Mouse (Mus musculus): ENCODE results near the gene Gne.
A peak's percentile ranks its signal among the peaks of the same experiment; 100 is the strongest.
"Not testable (repeated sequence)": the region's sequence is repeated elsewhere in the genome, so short reads cannot be mapped to it uniquely, and the experiment has no call there.

Gne gene

DNA sequence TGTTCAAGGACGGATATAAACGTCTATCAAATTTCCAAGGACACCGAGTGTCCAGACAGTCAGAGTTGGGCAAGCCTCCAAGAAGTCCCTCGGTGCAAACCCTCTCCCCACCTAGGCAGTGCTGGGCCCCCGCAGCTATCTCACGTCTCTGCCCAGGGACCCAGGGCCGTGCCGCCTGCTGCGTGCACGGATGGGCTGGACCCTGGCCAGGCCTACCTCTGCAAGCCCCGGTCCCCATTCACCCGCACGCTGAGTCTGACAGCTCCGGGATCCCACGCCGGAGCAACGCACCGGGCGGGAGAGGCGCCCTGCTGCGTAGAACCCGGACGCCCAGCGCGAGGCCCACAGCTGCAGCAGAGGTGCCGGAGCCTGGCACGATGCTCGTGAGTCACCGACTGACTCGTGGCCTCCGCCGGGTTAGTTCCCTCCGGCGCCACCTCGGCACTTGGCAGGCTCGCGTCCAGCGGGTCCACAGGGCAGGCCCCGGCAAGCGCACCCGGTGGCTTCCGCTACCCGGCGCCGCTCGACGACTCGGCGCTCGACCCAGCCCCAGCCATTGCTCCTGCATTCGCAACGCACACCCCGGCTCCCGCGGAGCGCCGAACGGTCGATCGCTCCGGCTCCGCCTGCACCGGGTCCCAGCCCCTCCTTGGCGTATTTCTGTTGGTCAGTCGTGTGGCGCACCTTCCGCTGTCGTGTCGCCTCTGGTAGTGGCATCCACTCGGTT lies 11.7 kb downstream of the Gne start:
- DNase-seq: peak; percentile 92

DNA sequence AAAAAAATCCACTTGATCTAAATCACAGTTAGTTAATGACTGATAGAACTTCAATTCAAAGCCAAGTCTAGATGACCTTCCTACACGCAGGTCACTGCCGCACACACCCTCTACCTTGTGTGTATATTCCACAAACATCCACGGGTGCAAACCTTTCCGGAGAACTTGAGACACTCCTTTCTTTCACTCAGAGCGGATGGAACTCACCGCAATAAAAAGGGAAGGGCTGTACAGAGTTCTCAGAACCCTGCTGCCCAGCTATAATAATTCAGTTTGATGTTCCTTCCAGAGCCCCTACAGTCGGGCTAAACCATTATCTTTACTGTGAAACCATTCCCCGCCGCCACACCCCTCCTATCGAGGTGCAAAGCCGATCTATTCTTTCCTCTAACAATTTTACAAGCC lies 12.2 kb downstream of the Gne start:
- DNase-seq: no peak

DNA sequence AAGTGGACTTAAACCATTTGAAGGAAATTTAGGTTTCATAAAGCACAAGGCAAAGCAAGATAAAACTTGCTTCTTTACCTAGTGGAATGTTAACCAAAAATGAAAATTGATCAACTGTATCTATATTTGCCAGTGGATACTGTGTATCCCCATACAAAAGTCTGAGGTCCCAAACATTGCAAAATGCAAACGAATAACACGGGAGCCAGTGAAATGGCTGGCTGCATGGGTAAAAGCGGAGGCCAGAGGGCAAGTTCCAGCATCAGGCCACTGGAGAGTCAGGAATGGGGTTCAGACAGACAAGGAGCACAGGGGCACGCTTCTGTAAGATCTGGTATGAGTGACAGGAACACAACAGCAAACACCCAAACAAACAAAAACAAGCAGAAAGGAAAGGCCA lies 13.3 kb downstream of the Gne start:
- no peak for DNase-seq

DNA sequence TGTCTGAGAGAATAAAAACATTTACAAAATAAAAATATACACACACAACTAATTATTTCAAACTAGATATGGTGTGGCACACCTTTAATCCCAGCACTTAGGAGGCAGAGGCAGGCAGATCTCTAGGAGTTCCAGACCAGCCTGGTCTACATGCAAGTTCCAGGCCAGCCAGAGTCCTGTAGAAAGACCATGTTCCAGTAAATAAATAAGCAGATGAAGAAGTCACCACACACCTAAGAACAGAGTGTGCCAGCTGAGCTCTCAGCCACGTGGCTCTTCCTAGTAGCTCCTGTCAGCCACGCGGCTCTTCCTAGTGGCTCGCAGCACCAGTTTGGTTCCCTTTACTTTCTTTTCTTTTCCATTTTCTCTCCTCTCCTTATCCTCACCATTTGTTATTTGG lies 14.6 kb downstream of the Gne start:
- no peak for DNase-seq

DNA sequence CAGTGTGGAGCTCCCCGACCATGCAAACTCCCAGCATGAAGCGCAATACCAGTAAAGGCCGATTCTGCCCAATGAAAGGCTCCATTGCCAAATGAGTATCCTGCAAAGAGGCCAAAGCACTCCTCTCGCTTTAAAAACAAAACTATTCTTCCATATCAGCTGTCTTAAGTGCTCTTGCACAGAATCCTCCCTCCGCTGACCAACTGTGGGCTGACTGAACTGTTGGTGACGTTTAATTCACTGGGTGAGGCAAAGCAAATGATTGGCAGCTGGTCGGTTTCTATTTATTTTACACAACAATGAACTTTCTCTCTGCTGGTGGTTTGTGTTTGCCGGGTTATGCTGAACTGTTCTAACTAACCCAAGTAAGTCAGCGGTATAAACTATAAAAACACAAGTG lies 15.2 kb downstream of the Gne start:
- DNase-seq: no peak

DNA sequence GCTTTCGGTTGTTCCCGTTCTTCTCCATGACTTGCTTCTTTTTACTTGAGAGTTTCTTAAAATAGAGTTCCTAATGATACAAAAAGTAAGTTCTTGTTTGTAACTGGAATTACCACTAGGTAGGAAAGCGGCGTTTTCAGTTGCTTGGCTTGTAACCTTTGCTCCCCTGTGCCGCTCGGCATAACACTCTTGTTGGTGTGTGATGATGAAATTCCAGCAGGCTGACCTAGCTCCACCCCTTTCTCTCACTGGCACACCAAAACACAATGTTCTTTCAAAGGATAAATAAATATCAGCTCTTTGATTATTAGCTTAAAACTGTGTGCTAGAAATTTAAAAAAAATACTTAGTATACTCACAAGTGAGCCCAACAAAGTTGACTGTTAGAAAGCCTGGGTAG lies 17.1 kb downstream of the Gne start:
- DNase-seq: no peak

DNA sequence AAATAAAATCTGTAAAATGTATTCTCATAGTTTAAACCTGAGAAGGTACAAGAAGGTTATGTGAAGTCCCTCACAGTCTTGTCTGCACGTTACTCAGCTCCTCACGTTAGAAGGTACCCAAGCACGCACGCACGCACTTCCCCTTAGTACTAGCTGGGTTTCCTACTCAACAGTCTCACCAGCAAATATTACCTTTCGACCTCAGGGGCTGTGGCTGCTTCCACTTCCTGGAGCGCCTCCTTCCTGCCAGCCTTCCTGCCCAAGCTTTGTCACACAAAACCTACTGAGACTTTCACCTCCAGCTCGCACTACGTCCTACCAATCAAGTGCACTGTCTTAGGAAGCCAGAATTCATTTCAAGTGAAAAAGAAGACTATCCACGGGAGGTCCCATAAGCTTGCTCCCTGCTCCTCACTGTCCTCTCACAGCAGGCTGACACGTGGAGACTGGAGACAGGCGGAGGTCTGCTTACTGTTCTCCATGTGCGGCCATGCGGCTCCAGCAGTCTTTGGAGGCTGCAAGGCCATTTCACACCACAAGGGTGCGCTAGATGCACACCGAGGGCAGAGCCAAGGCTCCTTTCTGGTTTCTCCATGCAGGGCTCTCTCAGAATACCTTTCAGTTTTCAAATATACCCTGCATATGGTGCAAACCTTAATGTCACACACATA lies 18.5 kb downstream of the Gne start:
- DNase-seq: peak; percentile 76

DNA sequence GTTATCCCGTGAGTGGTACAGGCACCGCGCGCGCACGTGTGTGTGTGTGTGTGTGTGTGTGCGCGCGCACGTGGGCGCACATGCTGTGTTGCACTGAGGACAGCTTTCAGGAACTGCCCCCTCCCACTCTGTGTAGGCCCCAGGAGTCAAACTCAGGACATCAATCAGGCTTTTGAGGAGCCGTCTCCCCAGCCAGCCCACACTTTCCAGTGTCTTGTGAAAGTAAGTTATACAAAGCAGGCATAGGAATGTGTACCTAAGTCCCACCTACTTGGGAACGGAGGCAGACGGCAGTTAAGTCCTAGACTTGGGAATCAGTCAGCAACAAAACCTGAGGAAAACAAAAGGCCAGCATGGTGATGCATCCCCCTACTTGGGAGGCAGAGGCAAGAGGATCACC lies 21.2 kb downstream of the Gne start:
- no peak for DNase-seq

DNA sequence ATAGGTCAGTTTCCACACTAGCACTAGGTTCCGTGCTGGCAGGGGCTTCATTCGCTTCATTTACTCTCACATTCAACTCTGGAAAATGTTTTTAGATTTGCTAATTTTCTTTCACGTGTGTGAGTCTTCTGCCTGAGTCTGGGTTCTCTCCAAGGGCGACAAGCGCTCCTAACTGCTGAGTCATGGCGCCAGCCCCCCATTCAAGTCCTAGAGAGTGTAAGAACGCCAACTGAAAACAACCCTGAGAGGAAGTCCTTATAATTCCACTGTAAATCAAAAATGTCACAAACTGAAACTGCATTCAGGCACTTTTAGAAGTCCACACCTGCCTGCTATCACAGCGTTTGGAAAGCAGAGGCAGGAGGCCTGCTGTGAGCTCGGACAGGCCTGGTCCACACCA lies 21.9 kb downstream of the Gne start:
- no peak for DNase-seq

DNA sequence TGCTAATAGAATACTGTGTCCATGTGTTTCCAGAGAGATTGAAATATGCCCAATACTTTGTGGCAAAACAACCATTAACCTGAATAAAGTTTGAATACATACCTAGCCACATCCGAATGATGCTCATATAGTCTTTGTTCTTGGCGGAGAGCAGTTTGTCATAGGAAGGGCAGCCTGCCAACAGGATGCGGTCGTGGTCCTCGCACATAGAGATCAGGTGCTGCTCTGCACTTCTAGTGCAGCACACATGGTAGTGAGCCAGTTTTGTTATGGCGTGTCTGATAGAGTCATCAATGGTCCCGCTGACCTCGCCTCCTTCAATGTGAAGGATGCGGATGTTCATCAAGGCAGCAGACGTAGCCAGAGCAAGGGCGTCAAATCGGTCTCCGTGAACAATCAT lies 24.3 kb downstream of the Gne start:
- no peak for DNase-seq

DNA sequence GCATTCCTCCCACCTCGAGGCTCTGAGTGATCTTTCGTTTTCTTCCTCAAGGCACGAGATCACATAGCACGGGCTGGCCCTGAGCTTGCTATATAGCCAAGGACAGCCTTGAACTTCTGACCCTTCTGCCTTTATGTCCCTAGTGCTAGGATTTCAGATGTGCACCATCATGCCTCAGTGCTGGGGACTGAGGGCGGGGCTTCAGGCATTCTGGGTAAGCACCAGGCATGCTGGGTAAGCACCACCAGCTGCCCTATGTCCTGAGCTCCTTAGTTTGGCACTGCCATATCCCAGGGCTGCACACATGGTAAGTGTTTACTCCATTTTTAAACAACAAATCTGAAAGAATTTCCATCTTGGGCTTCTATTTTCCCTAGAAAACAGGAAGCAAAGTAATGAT lies 34.2 kb downstream of the Gne start:
- DNase-seq: no peak

DNA sequence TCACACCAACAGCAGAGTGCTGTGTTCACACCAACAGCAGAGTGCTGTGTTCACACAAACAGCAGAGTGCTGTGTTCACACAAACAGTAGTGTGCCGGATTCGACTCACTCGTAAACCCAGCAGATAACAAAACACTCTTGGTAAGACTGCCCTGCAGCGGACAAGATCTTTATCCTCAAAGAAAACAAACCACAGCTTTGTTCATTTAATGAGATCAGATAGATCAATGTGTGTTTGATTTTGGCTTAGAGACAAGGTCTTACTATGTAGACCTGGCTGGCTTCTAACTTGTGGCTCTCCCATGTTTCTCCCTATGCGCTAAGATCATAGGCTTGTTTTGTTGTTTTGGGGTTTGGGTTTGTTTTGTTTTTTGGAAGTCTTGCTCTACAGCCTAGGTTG lies 37.9 kb downstream of the Gne start:
- DNase-seq: no peak

DNA sequence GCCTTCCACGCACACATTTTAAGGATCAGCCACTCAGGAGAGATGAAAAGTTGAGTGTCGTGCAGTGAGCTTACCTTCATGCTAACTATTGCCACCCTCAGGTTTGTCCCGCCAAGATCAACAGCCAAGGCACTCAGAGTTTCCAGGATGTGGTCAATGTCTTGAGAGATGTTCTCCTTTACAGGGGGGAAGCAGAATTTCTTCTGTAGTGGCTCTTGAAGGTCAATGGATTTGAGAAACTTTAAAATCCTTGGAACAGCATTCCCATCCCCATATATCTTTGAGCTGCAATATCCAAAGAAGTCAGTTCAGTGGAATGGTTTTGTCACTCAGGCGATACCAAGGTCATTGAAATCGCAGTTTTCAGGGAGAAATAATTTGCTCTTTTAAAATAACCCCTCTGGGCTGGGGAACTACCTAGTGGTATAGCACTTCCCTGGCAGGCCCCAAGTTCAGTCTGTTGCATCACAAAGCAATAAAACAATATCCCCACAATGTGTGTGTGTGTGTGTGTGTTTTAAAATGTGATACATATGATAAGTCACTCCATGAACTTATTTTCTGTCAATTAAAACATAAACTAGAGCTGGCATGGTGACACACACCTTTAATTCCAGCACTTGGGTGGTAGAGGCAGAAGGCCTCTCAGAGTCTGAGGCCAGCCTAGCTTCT lies 39.2 kb downstream of the Gne start:
- no peak for DNase-seq

DNA sequence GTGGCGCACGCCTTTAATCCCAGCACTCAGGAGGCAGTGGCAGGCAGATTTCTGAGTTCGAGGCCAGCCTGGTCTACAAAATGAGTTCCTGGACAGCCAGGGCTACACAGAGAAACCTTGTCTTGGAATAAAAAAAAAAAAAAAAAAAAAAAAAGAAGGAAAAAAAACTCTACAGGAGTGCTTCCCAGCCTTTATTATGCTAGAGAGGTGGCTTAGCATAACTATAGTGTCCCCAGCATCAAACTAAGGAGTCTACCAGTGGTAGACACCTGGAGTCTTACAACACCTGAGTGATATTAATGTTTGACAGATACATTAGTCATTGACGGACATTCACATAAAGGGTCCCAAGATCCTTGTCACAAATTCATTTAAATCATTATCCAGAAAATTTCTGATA lies 40.8 kb downstream of the Gne start:
- not testable (repeated sequence) for DNase-seq

DNA sequence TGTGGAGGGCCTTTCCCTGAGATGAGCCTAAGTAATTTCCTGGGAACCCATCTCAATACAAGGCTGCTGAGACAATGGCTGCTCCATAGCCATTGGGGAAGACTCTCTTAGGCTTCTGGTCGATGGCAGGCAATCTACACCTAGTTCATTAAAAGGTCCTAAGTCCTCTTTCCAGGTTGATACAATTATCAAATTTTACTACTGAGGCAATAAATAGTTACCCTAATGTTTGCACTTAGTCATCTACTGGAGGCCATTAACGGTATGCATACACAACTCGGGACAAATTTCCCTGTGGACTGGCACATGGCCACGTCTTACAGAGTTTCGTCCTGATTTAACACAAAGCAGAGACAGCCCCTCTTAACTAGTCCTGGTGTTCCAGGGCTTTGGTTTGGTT lies 41.5 kb downstream of the Gne start:
- DNase-seq: no peak

DNA sequence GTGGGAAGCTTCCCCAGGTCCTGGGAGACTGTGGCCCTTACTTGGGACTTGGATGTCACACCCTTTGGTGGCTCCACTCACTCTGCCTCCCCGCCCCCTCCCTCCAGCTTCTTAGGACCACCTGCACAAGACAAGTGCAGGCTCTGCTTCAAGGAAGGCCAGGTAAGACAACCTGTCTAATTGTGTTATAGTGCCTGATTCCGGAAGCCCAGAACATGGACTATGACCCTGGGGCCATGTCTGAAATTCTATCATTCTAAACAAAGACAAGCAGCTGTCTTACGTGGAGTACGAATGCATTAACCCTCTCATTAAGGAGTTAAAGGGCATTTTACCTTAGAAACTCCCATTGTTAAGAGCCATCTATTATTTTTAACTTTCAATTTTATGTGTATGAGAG lies 43.2 kb downstream of the Gne start:
- DNase-seq: no peak

DNA sequence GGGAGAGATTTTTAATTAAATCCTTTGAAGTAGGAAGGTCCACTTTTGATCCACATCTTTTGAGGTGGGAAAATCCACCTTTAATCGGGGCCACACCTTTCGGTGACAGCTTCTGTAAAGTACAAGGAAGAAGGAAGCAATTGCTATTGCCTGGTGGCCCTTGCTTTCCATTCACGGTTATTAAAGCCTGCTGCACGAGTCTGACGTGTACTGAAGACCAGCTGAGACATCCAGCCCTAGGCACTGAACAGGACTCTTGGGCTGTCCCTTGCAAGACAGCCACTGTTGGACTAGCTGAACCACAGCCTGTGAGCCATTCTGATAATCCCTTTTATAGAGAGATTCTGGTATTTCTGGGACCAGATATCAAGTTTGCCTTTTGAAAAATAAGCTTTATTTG lies 47.5 kb downstream of the Gne start:
- no peak for DNase-seq

DNA sequence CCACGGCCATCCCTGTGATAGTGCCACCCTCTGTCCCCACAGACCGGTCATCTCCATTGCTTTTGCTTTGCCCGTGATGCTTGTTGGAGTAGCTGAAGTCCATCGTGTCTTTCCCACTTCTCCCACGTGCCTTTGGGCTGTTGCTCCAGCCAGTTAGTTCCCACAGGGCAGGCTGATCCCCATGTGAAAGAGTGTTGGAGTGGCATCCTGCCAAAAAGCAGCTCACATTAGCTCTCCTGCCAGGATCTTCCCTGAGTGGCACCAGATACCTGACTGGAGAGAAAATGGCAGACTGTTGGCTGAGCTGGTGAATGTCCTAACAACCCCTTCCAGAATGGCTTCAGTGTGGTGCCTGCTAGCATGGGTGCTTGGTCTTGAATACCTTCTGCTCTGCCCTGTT lies 52.5 kb downstream of the Gne start:
- peak; percentile 68 for DNase-seq

DNA sequence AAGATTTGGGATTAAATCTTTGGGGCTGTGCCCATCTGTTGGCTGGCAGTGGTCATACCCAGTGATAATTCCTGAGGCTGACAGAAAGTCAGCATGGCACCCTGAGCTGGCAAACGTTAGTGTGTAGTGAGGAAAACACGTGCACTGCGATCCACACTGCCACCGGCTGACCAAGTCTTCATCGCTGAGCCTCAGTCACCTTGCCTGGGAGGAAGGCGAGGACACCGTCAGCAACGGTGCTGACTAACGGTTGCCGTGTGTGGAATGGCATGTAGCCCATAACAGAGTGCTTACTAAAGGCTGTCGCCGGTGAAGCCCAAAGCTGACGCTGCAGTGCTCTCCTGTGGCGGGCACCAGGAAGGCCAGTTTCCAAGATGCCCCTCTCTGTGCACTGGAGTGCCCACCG lies 54.3 kb downstream of the Gne start:
- peak; percentile 66 for DNase-seq

DNA sequence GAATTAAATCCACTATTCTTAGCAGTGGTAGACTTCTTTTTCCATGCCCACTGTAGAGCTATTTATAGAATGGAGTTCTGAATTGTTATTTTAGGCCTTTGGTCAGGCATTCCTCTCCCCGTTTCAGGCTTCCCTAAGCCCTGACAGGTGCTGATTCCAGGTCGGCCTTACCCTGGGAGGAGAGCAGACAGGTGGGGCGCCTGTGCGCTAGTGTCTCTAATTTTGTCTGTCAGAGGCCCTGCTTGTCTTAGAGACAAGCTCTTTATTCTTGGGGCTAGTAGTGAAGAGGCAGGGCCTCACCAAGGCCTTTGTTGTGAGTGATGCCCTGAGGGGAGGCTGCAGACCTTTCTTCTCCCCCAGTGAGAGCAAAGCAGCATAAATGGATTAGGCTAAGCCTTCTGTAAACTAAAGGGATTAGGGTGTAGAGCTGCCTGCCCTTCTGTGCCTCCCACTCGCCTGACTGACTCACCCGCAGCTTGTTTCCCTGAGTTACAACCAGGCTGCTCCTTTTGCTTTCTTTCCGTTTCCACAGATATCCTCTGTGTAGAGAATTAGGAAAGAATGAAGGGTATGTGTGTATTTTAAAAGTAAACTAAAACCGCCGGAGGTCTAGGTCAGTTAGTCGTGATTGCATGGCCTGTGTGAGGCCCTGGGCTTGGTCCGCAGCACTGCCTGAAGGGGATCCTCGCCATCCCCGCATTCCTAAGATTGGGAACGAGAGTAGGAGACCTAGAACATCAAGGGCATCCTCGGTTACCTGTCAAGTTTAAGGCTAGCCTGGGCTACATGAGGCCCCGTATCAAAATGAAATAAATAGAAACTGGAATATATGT lies 55.5 kb downstream of the Gne start:
- DNase-seq: peak; percentile 28

DNA sequence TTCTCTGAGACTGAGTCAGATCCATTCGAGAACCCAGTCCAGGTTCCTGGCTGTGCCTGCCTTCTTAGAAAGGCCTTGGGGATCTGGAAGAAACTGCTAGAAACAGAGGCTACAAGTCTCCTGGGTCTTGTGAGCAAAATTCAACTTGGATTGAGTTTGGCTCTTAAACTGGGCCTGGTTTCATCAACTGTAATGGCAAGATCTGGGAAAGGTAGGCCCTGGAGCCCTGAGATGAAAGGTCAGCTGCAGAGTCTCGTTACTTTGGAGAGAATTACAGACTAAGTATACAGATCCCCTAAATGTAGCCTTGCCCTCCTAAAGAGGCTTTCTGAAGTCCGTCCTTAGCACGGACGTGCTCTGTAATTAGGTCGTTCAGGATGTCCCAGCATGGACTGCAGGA lies 58.4 kb downstream of the Gne start:
- no peak for DNase-seq

DNA sequence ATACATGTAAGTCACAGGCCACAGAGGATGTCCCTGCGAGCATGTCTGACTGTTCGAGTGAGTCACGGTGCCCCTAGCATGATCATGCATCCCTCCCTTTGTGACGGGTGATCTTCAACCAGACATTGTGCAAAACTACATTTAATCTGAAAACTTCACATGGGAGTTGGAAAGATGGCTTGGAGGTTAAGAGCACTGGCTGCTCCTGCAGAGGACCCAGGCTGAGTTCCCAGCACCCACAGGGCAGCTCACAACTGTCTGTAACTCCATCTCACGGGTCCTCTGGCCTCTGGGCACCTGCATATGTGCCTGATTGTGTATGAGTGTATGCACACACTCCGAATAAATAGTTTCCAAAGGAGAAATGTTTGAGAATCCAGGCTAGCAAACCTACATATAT lies 59.7 kb downstream of the Gne start:
- no peak for DNase-seq

DNA sequence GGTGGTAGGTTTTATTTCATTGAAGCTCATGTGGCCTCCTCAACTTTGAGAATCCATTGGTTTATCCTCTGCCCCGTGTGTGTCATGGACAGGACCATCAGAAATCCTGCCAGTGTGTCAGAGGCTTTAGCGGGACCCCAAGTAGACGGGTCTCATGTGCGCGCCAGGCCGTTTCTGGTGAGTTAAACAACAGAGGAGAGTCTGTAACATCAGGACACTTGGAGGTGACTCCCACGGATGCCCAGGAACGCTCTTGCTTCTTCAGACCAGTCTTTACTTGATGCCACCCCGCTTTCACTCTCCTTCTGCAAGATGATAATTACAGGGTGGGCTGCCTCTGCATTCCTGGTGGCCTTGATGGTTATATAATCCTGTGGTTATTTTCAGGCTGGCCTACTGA lies 60.3 kb downstream of the Gne start:
- peak; percentile 0 for DNase-seq

DNA sequence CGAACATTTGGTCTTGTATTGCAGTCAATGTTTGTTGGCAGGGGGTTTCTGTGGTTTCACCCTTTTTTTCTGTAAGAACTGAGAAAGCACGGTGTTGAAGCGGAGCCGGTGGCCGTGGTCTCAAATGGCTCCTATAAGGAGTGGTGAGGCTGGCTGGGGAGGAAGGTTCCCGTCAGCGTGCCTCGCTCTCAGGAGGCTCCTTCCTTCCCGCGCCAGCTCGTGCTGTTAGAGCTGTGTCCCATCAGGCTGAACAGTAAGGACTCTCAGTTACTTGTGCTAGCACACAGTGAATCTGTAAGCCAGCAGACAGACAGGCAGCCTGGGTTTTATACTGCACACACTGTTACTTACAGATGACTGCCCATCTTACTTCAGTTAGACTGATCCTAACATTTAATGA lies 61.2 kb downstream of the Gne start:
- DNase-seq: peak; percentile 1

Measured in cerebellum, adult 9-11 months (tissue).